Mouse (Mus musculus) lung, embryonic 15.5 days (tissue): ENCODE results near the gene Tmem217. TPM values are rescaled to one million over a fixed set of nuclear protein-coding genes. Genes with fewer than 3 reads are reported as not detected.
"Not testable (repeated sequence)": the region's sequence is repeated elsewhere in the genome, so short reads cannot be mapped to it uniquely, and the experiment has no call there.

Experiments
- ATAC-seq: fragments of 200-750 bp; cut with Nextera tagmentation; 2 replicates; pipeline ENCODE4 v1.8.0; 2017; ENCODE audit warnings: moderate number of reproducible peaks, borderline replicate concordance; ENCODE audit not compliant: low FRiP score, low TSS enrichment; ENCODE audit errors: extremely low read depth
- H3K27ac ChIP-seq: fragments of 300-500 bp; sonication (generic); 2 replicates; pipeline ENCODE4 v1.5.1; 2015; ENCODE audit warnings: moderate library complexity, mild to moderate bottlenecking, inconsistent platforms
- H3K27me3 ChIP-seq: fragments of 300-500 bp; sonication (generic); 2 replicates; pipeline ENCODE4 v1.6.1; 2015; ENCODE audit warnings: inconsistent platforms
- H3K36me3 ChIP-seq: fragments of 300-500 bp; sonication (generic); 2 replicates; pipeline ENCODE4 v1.6.1; 2015; ENCODE audit warnings: inconsistent platforms
- H3K4me1 ChIP-seq: fragments of 300-500 bp; sonication (generic); 2 replicates; pipeline ENCODE4 v1.6.1; 2015; ENCODE audit warnings: inconsistent platforms
- H3K4me2 ChIP-seq: fragments of 300-500 bp; sonication (generic); 2 replicates; pipeline ENCODE4 v1.6.1; 2015; ENCODE audit warnings: inconsistent platforms, mild to moderate bottlenecking, moderate library complexity
- H3K4me3 ChIP-seq: fragments of 300-500 bp; sonication (generic); 2 replicates; pipeline ENCODE4 v1.5.1; 2015; ENCODE audit warnings: mild to moderate bottlenecking, inconsistent platforms
- H3K9ac ChIP-seq: fragments of 300-500 bp; sonication (generic); 2 replicates; pipeline ENCODE4 v1.6.1; 2015; ENCODE audit warnings: inconsistent platforms
- H3K9me3 ChIP-seq: fragments of 300-500 bp; sonication (generic); 2 replicates; pipeline ENCODE4 v1.6.1; 2016; ENCODE audit warnings: inconsistent platforms
- WGBS: fragments of 180-500 bp; shearing (Covaris S2); methylation state at CpG from one replicate; pipeline ENCODE4 v1.1.7; 2015; 5-methylcytosine and 5-hydroxymethylcytosine counted together
- polyA plus RNA-seq: library from polyadenylated mRNA; unstranded; fragments of >200 nt; fragmentation: Nextera tagmentation; extraction: Ambion mirVana; gene quantifications from 2 replicates; pipeline ENCODE4 v1.2.1, GENCODE M21; 2015

The Tmem217 gene
- polyA plus RNA-seq, 1 experiment from 2014 or later = 0.75 TPM

DNA sequence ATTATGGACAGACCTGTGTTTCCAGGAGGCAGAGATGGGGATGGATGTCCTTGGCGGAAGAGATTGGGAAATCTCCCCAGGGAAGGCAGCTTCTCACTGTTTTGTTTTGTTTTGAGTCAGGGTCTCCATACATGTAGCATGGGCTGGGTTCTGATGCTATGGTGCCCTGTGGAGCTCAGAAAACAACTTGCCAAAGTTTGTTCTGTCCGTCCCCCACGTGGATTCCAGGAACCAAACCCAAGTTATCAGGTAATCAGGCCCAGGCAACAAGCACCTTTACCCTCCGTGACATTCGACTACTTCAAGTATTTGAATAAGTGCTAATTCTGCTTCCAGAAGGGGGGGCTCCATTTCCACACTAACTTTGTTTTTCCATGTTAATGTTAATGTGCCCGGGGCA lies 52.7 kb downstream of the Tmem217 start:
- Histone ChIP-seq H3K36me3 (peaks cover 3% of the 10 kb centered on the region; the same call in 1 of the 2 replicates), H3K27ac (no peak overlapping the region), H3K9ac (no peak overlapping the region), H3K27me3 (no peaks in the 10 kb centered on the region), H3K9me3 (no peaks in the 10 kb centered on the region), H3K4me1 (peaks cover 14% of the 10 kb centered on the region), H3K4me2 (no peak overlapping the region), H3K4me3 (no peak overlapping the region)
- WGBS = 58% methylated on average over 6 of the region's 6 CpGs
- ATAC-seq = no peak

DNA sequence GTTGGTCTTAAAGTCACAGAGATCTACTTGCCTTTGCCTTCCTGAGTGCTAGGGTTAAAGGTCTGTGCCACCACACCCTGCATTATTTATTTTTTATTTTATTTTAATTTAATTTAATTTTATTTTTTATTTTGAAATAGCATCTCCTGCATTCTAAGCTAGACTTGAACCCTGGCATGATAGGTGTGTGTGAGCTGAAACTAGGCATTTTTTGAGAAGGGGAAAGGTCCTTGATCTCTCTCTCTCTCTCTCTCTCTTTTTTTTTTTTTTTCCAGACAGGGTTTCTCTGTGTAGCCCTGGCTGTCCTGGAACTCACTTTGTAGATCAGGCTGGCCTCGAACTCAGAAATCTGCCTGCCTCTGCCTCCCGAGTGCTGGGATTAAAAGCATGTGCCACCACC lies 53.2 kb downstream of the Tmem217 start:
- H3K4me2 ChIP-seq, H3K27ac ChIP-seq, H3K27me3 ChIP-seq, H3K9me3 ChIP-seq, H3K36me3 ChIP-seq, ATAC-seq, H3K4me3 ChIP-seq, H3K9ac ChIP-seq: not testable (repeated sequence)
- 100% methylated on average over 2 of the region's 2 CpGs for WGBS
- H3K4me1 ChIP-seq = peaks cover 14% of the 10 kb centered on the region

DNA sequence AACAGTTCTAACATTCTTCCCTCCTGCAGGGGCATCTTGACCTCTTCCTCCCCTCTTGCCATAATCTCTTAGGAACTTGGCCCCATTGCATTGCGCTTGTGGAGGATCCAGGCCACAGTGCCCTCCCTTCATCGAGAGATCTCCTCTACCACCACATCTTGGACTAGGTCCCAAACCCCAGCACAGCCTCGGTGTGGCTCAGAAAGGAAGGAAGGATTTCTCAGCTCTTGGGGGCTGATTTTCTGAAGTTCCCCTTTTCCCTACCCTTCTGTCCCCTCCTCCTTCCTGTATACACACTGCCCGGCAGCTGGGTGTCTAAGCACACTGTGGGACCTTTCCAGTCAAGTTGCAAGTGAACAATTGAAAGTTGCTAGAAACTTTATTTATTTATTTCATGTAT lies 54.2 kb downstream of the Tmem217 start:
- peaks cover 15% of the 10 kb centered on the region for H3K4me1 ChIP-seq
- peaks cover 13% of the 10 kb centered on the region; the same call in 1 of the 2 replicates for H3K36me3 ChIP-seq
- WGBS = 37% methylated on average over 4 of the region's 4 CpGs
- no peak overlapping the region for H3K4me2 ChIP-seq
- no peak overlapping the region for H3K9ac ChIP-seq
- H3K4me3 ChIP-seq = no peak overlapping the region
- H3K9me3 ChIP-seq = no peaks in the 10 kb centered on the region
- ATAC-seq = no peak
- H3K27me3 ChIP-seq = no peaks in the 10 kb centered on the region
- no peak overlapping the region for H3K27ac ChIP-seq

DNA sequence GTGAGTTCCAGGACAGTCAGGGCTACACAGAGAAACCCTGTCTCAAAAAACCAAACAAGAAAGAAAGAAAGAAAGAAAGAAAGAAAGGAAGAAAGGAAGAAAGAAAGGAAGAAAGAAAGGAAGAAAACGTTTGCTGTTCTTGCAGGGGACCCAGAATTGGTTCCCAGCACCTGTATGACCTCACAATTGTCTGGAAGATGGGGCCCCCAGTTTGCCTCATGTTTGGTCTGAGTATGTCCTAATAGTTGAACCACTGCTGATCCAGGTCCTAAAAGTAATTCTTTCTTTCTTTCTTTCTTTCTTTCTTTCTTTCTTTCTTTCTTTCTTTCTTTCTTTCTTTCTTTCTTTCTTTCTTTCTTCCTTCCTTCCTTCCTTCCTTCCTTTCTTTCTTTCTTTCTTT lies 54.7 kb downstream of the Tmem217 start:
- not testable (repeated sequence) for H3K27ac ChIP-seq, H3K27me3 ChIP-seq, H3K4me3 ChIP-seq, H3K9me3 ChIP-seq, H3K9ac ChIP-seq, H3K4me2 ChIP-seq, ATAC-seq
- peaks cover 12% of the 10 kb centered on the region for H3K4me1 ChIP-seq
- WGBS = 61% methylated on average over 1 of the region's 1 CpGs
- H3K36me3 ChIP-seq = peaks cover 13% of the 10 kb centered on the region; the same call in 1 of the 2 replicates

DNA sequence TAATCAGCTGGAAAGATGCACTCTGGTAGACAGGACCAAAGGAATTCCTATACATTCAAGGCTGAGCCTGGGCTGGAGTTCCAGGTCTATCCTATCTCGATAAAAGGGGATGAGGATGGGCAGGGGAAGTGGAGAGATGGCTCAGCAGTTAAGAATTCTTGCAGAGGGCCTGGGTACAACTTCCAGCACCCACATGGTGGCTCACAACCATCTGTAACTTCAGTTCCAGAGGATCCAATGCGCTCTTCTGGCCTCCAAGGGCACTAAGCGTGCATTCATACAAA lies 55.2 kb downstream of the Tmem217 start:
- 84% methylated on average over 3 of the region's 3 CpGs for WGBS
- Histone ChIP-seq H3K9me3 (no peaks in the 10 kb centered on the region), H3K4me1 (peaks cover 8% of the 10 kb centered on the region), H3K36me3 (peaks cover 13% of the 10 kb centered on the region; the same call in 1 of the 2 replicates), H3K9ac (no peak overlapping the region), H3K27me3 (no peaks in the 10 kb centered on the region), H3K4me2 (no peak overlapping the region), H3K27ac (no peak overlapping the region), H3K4me3 (no peak overlapping the region)
- ATAC-seq = no peak

DNA sequence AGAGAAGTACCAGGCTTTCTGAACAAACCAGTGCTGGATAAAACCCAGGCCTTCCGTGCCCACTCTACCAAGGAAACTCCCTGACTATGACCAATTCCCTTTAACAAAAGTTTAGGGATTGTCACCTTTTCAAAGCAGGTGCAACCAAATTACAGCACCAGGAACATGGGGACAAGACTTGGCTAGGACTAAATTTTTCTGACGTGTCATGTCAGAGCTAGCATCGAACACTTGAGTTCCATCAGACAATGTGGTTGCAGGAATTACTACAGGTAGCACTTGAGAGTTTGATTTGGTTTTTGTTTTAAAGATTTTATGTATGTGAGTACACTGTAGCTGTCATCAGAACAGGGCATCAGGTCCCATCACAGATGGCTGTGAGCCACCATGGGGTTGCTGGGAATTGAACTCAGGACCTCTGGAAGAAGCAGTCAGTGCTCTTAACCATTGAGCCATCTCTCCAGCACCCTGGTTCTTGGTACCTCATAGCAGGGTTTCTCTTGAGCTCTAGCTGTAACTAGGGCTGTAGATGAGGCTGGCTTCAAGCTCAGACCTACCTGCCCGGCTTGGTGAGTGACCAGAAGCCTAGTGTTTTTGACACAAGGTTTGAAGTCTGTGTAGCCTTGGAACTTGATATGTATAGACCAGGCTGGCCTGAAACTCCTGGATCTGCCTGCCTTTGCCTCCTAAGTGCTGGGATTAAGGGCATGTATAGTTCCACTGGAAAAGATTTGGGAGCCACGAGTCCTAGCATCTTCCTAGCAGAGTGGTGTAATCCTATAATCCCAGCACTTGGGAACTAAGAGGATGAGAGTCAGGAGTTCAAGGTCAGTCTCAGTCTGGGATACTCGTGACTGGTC lies 55.7 kb downstream of the Tmem217 start:
- Histone ChIP-seq H3K9me3 (no peaks in the 10 kb centered on the region), H3K4me3 (no peak overlapping the region), H3K27me3 (no peaks in the 10 kb centered on the region), H3K9ac (no peak overlapping the region), H3K27ac (no peak overlapping the region), H3K4me1 (peaks cover 8% of the 10 kb centered on the region), H3K36me3 (peaks cover 13% of the 10 kb centered on the region; the same call in 1 of the 2 replicates), H3K4me2 (no peak overlapping the region)
- no peak for ATAC-seq
- 79% methylated on average over 6 of the region's 6 CpGs for WGBS

DNA sequence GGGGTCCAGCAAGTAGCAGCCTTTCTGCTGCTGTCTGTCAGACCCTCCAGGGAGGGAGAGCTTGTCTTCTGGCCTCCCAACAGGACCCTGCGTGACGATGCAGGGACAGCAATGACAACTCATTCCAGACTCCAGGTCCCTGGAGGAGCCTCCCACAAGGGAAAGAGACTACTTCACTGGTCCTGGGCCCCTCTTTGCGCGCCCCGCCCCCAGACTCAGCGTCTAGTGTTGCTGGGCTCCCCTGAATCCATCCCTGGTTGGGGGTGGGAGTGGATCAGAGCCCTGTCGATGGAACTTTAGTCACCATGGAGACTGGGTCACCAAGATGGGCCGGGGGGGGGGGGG lies 57.5 kb downstream of the Tmem217 start:
- Histone ChIP-seq H3K27me3 (no peaks in the 10 kb centered on the region), H3K9me3 (no peaks in the 10 kb centered on the region), H3K4me3 (no peak overlapping the region), H3K4me1 (peaks cover 8% of the 10 kb centered on the region), H3K9ac (no peak overlapping the region), H3K27ac (no peak overlapping the region), H3K4me2 (no peak overlapping the region), H3K36me3 (peaks cover 13% of the 10 kb centered on the region; the same call in 1 of the 2 replicates)
- 65% methylated on average over 7 of the region's 8 CpGs for WGBS
- ATAC-seq = no peak

DNA sequence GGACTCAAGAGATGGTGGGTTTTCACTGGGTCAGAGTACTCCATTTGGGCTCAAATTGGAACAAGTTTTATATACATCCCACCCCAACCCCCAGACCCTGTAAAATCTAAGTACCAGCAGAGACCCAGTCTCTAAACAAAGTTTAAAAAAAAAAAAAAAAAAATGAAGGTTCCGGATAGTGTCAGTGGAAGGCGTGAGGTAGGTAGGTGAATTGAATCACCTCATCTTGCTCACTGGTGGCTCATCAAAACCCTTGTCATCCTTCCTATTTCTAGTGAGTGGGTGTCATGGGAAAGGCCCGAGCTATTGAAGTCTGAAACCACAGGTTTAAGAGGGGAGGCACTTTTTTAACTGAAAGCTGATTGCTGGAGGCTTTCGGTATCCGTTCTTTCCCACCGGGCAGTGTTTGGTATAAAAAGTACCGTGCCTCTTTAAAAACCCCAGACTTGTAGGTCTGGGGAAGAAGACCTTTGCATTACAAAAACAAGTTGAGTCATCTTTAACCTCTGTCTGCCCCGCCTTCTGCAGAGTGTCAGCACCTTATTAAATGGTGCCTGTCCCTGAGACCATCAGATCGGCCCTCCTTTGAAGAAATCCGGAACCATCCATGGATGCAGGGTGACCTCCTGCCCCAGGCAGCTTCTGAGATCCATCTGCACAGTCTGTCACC lies 58.0 kb downstream of the Tmem217 start:
- no peak overlapping the region; the same call in 1 of the 2 replicates for H3K4me2 ChIP-seq
- no peak overlapping the region for H3K9ac ChIP-seq
- H3K36me3 ChIP-seq = peaks cover 13% of the 10 kb centered on the region; the same call in 1 of the 2 replicates
- H3K4me3 ChIP-seq = no peak overlapping the region
- no peak overlapping the region for H3K27ac ChIP-seq
- no peak for ATAC-seq
- WGBS = 65% methylated on average over 10 of the region's 10 CpGs
- no peaks in the 10 kb centered on the region for H3K9me3 ChIP-seq
- H3K27me3 ChIP-seq = no peaks in the 10 kb centered on the region
- peaks cover 8% of the 10 kb centered on the region for H3K4me1 ChIP-seq

DNA sequence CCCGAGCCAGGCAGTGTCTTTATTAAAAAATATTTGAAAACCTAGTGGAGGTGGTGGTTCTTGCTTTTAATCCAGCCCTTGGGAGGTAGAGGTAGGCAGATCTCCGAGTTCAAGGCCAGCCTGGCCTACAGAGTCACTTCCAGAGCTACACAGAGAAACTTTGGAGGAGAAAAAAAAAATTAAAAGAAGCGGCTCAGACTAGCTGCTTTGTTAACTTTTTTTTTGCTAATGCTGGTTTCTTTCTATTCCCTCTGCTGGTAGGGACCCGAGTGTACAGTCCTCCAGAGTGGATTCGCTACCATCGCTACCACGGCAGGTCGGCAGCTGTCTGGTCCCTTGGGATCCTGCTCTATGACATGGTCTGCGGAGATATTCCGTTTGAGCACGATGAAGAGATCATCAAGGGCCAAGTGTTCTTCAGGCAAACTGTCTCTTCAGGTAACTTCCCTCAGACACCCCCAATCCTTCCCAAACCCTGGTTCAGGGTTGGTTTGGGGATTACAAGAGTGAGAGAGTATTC lies 58.7 kb downstream of the Tmem217 start:
- ATAC-seq = no peak
- Histone ChIP-seq H3K27me3 (no peaks in the 10 kb centered on the region), H3K36me3 (peaks cover 13% of the 10 kb centered on the region; the same call in 1 of the 2 replicates), H3K9ac (no peak overlapping the region), H3K4me2 (peak overlapping the region; percentile 88), H3K4me1 (peaks cover 15% of the 10 kb centered on the region), H3K27ac (no peak overlapping the region), H3K4me3 (peak overlapping the region; percentile 88), H3K9me3 (no peaks in the 10 kb centered on the region)
- 76% methylated on average over 11 of the region's 11 CpGs for WGBS

DNA sequence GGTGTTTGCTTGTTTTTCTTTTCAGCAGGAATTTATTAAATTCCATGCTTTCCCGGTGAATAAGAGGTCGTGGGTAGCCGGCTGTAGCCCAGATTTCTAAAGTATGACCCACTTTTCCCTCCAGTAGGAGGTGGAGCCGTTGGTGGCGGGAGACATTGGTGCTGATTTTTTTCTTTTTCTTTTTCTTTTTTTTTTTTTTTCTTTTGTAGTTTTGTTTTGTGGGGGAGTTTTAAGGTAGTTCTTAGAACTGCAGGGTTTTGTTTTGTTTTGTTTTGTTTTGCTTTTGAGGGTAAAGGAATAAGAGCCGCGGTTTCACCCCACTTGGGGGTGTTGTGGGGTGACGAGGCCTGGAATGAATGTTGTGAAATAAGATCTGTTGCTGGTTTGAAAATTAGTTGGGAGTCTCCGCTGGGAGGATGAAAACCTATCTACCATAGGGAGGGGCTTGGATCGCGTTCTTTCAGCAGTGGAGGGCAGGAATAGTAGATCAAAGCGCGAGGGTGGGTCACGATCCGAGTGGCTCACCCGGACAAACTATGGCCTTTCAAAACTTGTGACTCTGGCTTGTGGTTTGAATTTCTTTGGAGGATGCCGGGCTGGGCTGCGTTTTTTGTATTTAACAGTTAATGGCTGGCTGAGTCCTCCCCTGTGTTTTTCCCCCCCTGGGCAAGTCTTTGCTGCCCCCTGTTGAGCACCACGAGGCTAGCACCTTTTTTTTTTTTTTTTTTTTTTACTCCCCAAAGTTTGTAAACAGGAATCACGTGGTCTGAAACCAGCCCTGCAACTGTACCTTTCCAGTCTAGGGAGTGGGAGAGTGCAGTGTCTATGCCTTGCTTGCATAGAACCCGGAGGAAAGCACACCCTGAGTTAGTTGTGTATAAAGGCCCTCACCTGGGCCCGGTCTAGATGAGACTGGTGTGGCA lies 59.7 kb downstream of the Tmem217 start:
- WGBS = 2% methylated on average over 22 of the region's 22 CpGs
- ATAC-seq = no peak
- Histone ChIP-seq H3K36me3 (peaks cover 13% of the 10 kb centered on the region; the same call in 1 of the 2 replicates), H3K27ac (peak overlapping the region; percentile 86), H3K4me3 (peak overlapping the region; percentile 88), H3K9ac (peak overlapping the region; percentile 74), H3K4me2 (peak overlapping the region; percentile 88), H3K27me3 (no peaks in the 10 kb centered on the region), H3K9me3 (no peaks in the 10 kb centered on the region), H3K4me1 (peaks cover 18% of the 10 kb centered on the region)

DNA sequence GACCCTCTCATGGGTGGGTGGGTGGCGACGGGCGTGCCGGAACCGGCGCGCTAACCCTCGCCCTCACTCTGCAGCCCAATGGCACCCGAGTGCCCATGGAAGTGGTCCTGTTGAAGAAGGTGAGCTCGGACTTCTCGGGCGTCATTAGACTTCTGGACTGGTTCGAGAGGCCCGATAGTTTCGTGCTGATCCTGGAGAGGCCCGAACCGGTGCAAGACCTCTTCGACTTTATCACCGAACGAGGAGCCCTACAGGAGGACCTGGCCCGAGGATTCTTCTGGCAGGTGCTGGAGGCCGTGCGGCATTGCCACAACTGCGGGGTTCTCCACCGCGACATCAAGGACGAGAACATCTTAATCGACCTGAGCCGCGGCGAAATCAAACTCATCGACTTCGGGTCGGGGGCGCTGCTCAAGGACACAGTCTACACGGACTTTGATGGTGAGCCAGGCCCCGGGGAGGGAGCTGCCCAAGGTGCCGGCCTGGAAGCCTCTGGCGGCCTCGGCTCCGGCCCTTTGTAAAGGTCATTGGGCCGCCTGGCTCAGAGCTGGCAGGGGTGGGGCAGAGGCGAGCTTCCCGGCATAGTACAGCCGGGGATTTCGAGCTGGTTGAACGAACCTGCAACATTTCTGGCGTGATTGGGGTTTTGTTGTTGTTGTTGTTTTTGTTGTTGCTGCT lies 60.5 kb downstream of the Tmem217 start:
- Histone ChIP-seq H3K9me3 (no peaks in the 10 kb centered on the region), H3K9ac (peak overlapping the region; percentile 74), H3K27ac (peak overlapping the region; percentile 86), H3K36me3 (peaks cover 13% of the 10 kb centered on the region; the same call in 1 of the 2 replicates), H3K27me3 (no peaks in the 10 kb centered on the region), H3K4me3 (peak overlapping the region; percentile 88), H3K4me1 (peaks cover 18% of the 10 kb centered on the region), H3K4me2 (peak overlapping the region; percentile 88)
- no peak for ATAC-seq
- WGBS = under 1% methylated on average over 48 of the region's 48 CpGs
